Mouse (Mus musculus) lung, adult 18-20 months (tissue): ENCODE results near the gene Dusp18.

Experiments
- DNase-seq, 2 experiments: peaks; one replicate each; pipeline ENCODE4 v3.0.0; 2022; ENCODE audit warnings: mixed read lengths in 2 of 2

The Dusp18 gene

DNA sequence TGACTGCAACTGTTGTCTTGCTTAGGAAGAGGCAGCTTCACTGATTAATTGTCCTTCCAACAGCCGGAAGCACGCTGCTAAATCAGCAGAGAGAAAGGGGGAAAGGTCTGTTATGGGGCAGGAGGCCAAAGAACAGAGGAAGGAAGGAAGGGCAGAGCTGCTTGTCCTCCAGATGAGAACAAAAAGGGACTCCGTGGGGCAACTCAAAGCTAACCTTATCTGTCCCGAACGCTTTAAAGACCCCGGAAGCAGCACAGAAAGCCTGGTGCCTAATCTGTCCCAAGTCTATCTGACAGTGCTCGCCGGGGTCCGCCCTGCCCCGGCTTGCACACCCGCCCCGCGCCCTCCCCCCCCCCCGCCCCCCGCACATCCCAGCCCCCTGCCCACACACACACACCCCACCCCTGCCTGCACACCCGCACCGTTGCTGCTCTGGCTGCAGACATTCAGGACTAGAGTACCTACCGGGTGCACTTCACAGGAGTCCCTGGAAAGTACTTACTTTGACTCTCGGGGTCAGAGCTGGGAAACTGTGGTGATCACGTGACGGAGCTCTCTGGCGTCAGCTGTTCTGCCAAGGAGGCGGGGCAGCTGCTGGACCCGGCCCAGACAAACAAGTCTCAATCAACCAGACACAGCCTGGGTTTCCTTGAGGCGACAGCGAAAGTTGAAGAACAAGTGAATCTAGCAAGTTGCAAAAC lies 36.6 kb downstream of the Dusp18 start, which contains the start of gene Tcn2:
Tcn2 (minus strand) TSS at position 649 of the 701 bp plus-strand sequence.
- peak; percentile 95 to 97 for DNase-seq

DNA sequence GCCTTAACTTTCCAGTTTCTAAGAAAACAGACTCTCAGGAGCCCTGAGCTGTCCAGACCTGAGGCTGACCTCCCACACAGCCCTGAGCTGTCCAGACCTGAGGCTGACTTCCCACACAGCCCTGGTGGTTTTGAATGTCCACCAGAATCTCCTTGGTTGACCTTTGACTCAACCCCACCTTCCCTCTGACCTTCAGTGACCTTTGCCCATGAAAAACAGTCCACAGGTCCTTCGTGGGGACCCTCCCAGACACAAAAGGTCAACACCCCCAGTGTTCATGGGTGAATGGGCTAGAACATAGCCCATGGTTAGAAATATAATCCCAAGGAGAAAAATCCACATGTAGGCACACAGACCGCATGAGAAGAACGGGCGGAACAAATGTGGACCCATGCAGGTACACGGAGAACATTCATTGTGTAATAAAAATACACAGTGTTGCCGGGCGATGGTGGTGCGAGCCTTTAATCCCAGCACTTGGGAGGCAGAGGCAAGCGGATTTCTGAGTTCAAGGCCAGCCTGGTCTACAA lies 38.8 kb downstream of the Dusp18 start:
- no peak for DNase-seq

DNA sequence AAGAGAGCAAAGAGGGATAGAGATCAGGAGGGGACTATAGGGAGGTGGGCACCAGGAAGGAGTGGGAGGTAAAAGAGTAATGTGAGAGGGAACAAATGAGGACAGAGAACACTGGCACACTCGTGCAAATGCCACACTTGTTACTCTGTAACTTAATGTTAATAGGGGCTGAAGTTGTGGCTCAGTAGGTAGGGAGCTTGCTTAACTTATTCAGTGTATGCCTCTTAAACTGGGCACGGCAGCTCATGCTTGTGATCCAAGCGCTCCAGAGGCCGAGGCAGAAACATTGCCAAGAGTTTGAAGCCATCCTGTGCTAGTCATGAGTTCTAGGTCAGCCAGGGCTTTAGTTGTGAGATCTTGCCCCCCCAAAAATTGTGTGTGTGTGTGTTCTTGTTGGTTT lies 40.1 kb downstream of the Dusp18 start:
- DNase-seq: no peak

DNA sequence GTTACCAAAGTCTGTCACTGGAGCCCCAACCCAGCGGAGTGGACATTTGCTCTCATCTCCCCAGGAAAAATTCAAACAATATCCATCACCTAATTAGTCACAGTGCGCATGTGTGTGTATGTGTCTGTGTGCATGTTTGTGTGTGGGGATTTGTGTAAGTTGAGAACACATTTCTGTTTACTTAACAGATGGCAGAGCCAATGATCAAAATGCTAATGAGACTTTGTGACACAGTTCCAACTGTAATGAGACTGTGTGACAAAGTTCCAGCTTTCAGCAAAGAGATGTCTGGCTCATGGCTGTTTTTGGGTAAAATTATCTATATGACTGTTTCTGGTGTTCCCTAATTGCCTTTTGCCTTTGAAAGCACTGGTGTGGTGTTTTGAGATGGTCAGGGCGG lies 41.3 kb downstream of the Dusp18 start:
- DNase-seq: no peak

DNA sequence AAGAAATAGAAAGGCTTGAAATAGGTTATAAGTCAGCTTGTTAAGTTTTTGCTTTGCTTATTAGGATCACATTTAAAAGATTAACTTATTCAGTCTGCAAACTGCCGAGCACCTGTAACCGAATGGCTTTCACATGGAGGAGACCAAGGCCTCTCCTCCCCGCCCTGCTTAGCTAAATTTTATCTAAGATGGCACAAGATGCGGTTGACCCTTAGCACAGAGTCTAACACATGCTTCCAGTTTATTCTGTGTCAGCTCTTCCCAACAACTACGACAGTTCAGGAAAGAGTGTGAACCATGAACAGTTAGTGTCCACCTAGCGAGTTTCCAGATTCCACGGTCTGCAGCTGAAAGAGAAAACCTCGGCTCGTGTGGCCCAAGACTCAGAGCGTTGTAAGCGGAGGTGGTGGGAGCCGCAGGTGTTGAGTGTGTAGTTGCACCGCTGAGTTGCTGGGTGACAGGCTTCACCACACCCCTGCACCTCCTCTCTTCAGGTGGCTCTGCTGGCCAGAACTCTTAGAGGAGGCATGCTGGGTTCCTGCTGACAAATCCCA lies 42.4 kb downstream of the Dusp18 start:
- DNase-seq: no peak

DNA sequence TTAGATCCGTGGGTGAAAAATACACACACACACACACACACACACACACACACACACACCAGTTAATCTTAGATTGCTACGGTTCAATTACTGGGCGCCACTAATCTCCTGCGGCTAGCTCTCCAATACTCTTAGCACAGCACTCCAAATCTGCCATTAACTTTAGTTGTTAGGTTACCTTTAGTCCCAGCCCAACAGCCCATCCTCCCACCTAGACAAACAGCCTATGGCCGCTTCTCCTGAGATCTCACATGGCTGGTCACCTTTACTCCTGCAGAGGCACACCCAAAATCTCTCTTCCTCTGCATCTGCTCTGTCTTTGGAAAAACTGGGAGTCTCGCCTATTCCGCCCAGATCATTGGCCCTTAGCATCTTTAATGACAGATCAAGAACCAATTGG lies 46.3 kb downstream of the Dusp18 start:
- no peak for DNase-seq

DNA sequence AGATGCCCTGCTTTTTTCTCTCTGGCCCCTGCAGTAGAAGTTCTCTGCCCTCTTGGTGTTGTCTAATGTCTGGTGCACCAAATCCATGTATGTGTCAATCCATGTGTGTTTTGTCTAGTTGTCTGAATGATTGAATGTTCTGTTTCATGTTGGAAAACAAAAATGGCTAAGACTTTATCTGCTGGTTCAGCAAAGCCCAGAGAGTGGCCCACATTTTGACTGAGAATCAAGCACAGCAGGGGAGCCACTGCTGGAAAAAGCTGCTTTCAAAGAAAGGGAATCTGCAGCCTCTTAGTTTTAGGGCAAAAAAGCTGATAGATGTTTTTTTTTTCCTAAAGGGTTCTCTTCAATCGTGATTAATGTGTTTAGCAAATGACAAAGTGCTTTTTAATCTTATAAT lies 51.3 kb downstream of the Dusp18 start:
- DNase-seq: no peak
